Mouse (Mus musculus) megakaryocyte, adult 5-6 weeks (primary cell): Measurements from ENCODE around the gene Rph3al. TPM values are rescaled to one million over a fixed set of nuclear protein-coding genes. Genes with fewer than 3 reads are reported as not detected.

Experiments used
- ATAC-seq: 2 replicates; pipeline ENCODE4 v1.8.0; 2016; ENCODE audit warnings: mild to moderate bottlenecking, inconsistent platforms; ENCODE audit not compliant: poor library complexity, severe bottlenecking
- total RNA-seq, 2 experiments: library from RNA; stranded (forward) in 1 of 2; stranded (reverse) in 1 of 2; fragments of 153-499, 151-499 nt in 1 of 2; fragments of 221-1000, 200-1000 nt in 1 of 2; gene quantifications; 2 replicates each; pipeline versions ENCODE4 v1.2.3 to v1.2.4; 2015 to 2017

Gene Rph3al
- total RNA-seq, 2 experiments from 2014 or later = 0.49 to 1.3 TPM

GRCm38 (mm10) chr11:75865253-75865619 is 73.0 kb downstream of the Rph3al start:
- ATAC-seq = no peak

GRCm38 (mm10) chr11:75864529-75865252 is 73.5 kb downstream of the Rph3al start:
- ATAC-seq = no peak

- no peak for ATAC-seq
Observed at GRCm38 (mm10) chr11:75862466-75862865, 75.8 kb downstream of the Rph3al start.

GRCm38 (mm10) chr11:75861653-75862052 is 76.6 kb downstream of the Rph3al start:
- ATAC-seq = no peak

GRCm38 (mm10) chr11:75861213-75861612 is 77.0 kb downstream of the Rph3al start:
- ATAC-seq = no peak

GRCm38 (mm10) chr11:75859460-75859859 is 78.8 kb downstream of the Rph3al start:
- ATAC-seq = no peak

- no peak for ATAC-seq
Observed at GRCm38 (mm10) chr11:75858975-75859374, 79.3 kb downstream of the Rph3al start.

- no peak for ATAC-seq
Observed at GRCm38 (mm10) chr11:75857781-75858180, 80.4 kb downstream of the Rph3al start.

- no peak for ATAC-seq
Observed at GRCm38 (mm10) chr11:75854327-75854726, 83.9 kb downstream of the Rph3al start.

GRCm38 (mm10) chr11:75853067-75853636 is 85.1 kb downstream of the Rph3al start:
- no peak for ATAC-seq

- no peak for ATAC-seq
Observed at GRCm38 (mm10) chr11:75852485-75852884, 85.7 kb downstream of the Rph3al start.

GRCm38 (mm10) chr11:75849552-75849951 is 88.7 kb downstream of the Rph3al start:
- no peak for ATAC-seq

- no peak for ATAC-seq
Observed at GRCm38 (mm10) chr11:75846589-75846988, 91.6 kb downstream of the Rph3al start.

GRCm38 (mm10) chr11:75845675-75846074 is 92.6 kb downstream of the Rph3al start:
- no peak for ATAC-seq

- ATAC-seq = no peak
Observed at GRCm38 (mm10) chr11:75842904-75843619, 95.2 kb downstream of the Rph3al start.

GRCm38 (mm10) chr11:75841503-75841902 is 96.7 kb downstream of the Rph3al start:
- no peak for ATAC-seq

- ATAC-seq = no peak
Observed at GRCm38 (mm10) chr11:75839536-75840430, 98.4 kb downstream of the Rph3al start.

GRCm38 (mm10) chr11:75838861-75839426 is 99.3 kb downstream of the Rph3al start:
- no peak for ATAC-seq

- no peak for ATAC-seq
Observed at GRCm38 (mm10) chr11:75836240-75836610, 102.0 kb downstream of the Rph3al start.

GRCm38 (mm10) chr11:75835587-75836239 is 102.5 kb downstream of the Rph3al start:
- ATAC-seq = no peak
